Mouse (Mus musculus) MEL (cell line): ENCODE measurements around the gene Rtn4rl1. TPM values are rescaled to one million over a fixed set of nuclear protein-coding genes. Genes with fewer than 3 reads are reported as not detected.
A peak's percentile ranks its signal among the peaks of the same experiment; 100 is the strongest.

Experiments used
- DNase-seq: peaks from one replicate; pipeline ENCODE4 v3.0.0; 2011; ENCODE audit warnings: low read depth, low spot score
- H3K27ac ChIP-seq: 2 replicates; pipeline ENCODE4 v1.5.1; 2012; ENCODE audit warnings: low read depth, mild to moderate bottlenecking, control low read depth, low read length, moderate library complexity; ENCODE audit not compliant: control insufficient read depth
- H3K27me3 ChIP-seq, 2 experiments: fragments of 150-350 bp in 1 of 2; sonication (generic) in 1 of 2; 2 replicates each; pipeline ENCODE4 v1.6.1; 2012; ENCODE audit warnings: low read length in 2 of 2, mild to moderate bottlenecking in 2 of 2, improper control_type of control experiment in 1 of 2, moderate library complexity in 1 of 2; ENCODE audit not compliant: insufficient read depth in 2 of 2, control insufficient read depth in 1 of 2
- H3K36me3 ChIP-seq, 2 experiments: 2 replicates each; pipeline ENCODE4 v1.6.1; 2012 to 2014; ENCODE audit warnings: low read length in 2 of 2, improper control_type of control experiment in 1 of 2, inconsistent platforms in 1 of 2, mild to moderate bottlenecking in 1 of 2; ENCODE audit not compliant: insufficient read depth in 2 of 2, control insufficient read depth in 1 of 2
- H3K4me1 ChIP-seq, 2 experiments: fragments of 150-350 bp in 1 of 2; sonication (generic) in 1 of 2; 2 replicates each; pipeline ENCODE4 v1.6.1; 2012; ENCODE audit warnings: low read length in 2 of 2, improper control_type of control experiment in 1 of 2, mild to moderate bottlenecking in 1 of 2; ENCODE audit not compliant: insufficient read depth in 2 of 2, control insufficient read depth in 1 of 2
- H3K4me3 ChIP-seq, 2 experiments: fragments of 150-350 bp in 1 of 2; sonication (generic) in 1 of 2; 2 replicates each; pipeline ENCODE4 v1.5.1; 2012; ENCODE audit warnings: low read depth in 2 of 2, low read length in 2 of 2, mild to moderate bottlenecking in 2 of 2, moderate library complexity in 2 of 2, control low read depth in 1 of 2, improper control_type of control experiment in 1 of 2; ENCODE audit not compliant: control insufficient read depth in 1 of 2, insufficient read depth in 1 of 2
- H3K79me2 ChIP-seq: 2 replicates; pipeline ENCODE4 v1.6.1; 2012; ENCODE audit warnings: mild to moderate bottlenecking, low read length, moderate library complexity; ENCODE audit not compliant: control insufficient read depth, poor library complexity, insufficient read depth
- H3K9ac ChIP-seq: 2 replicates; pipeline ENCODE4 v1.6.1; 2012; ENCODE audit warnings: low read depth, mild to moderate bottlenecking, control low read depth, low read length, moderate library complexity; ENCODE audit not compliant: control insufficient read depth, poor library complexity, severe bottlenecking
- H3K9me3 ChIP-seq: fragments of 150-350 bp; sonication (generic); replicated peaks from 2 replicates; pipeline ENCODE4 v1.6.1; 2012; ENCODE audit warnings: mild to moderate bottlenecking, low read length, improper control_type of control experiment, moderate library complexity; ENCODE audit not compliant: insufficient read depth
- BHLHE40 ChIP-seq: IDR thresholded peaks from 2 replicates; pipeline ENCODE4 v1.6.1; 2012; ENCODE audit warnings: low read depth, mild to moderate bottlenecking, inconsistent platforms, low read length, improper control_type of control experiment, borderline replicate concordance
- CHD2 ChIP-seq: IDR thresholded peaks from 2 replicates; pipeline ENCODE4 v1.6.1; 2011; ENCODE audit warnings: low read length, improper control_type of control experiment
- CTCF ChIP-seq, 3 experiments: IDR thresholded peaks in 2 of 3; conservative IDR thresholded peaks in 1 of 3; 2 replicates each; pipeline ENCODE4 v1.5.1; 2011 to 2012; ENCODE audit warnings: low read length in 3 of 3, low read depth in 2 of 3, mild to moderate bottlenecking in 2 of 3, improper control_type of control experiment in 1 of 3, inconsistent platforms in 1 of 3, mixed read lengths in 1 of 3, moderate library complexity in 1 of 3; ENCODE audit not compliant: control insufficient read depth in 1 of 3, insufficient read depth in 1 of 3, poor library complexity in 1 of 3, severe bottlenecking in 1 of 3
- E2F4 ChIP-seq: IDR thresholded peaks from 2 replicates; pipeline ENCODE4 v1.6.1; 2011; ENCODE audit warnings: low read depth, low read length, improper control_type of control experiment, borderline replicate concordance
- ETS1 ChIP-seq: IDR thresholded peaks from 2 replicates; pipeline ENCODE4 v1.6.1; 2012; ENCODE audit warnings: low read depth, mild to moderate bottlenecking, inconsistent platforms, low read length, improper control_type of control experiment, moderate library complexity
- GABPA ChIP-seq: IDR thresholded peaks from 2 replicates; pipeline ENCODE4 v1.6.1; 2012; ENCODE audit warnings: low read depth, mild to moderate bottlenecking, inconsistent platforms, low read length, improper control_type of control experiment, moderate library complexity
- HCFC1 ChIP-seq: IDR thresholded peaks from 2 replicates; pipeline ENCODE4 v1.6.1; 2012; ENCODE audit warnings: low read depth, mild to moderate bottlenecking, inconsistent platforms, low read length, improper control_type of control experiment, moderate library complexity
- MAX ChIP-seq: IDR thresholded peaks from 2 replicates; pipeline ENCODE4 v1.6.1; 2011; ENCODE audit warnings: low read length, improper control_type of control experiment
- MXI1 ChIP-seq: IDR thresholded peaks from 2 replicates; pipeline ENCODE4 v1.6.1; 2011; ENCODE audit warnings: mild to moderate bottlenecking, low read depth, low read length, improper control_type of control experiment
- MYC ChIP-seq: IDR thresholded peaks from 2 replicates; pipeline ENCODE4 v1.6.1; 2011; ENCODE audit warnings: low read depth, mild to moderate bottlenecking, low read length, improper control_type of control experiment, moderate library complexity
- NELFE ChIP-seq: IDR thresholded peaks from 2 replicates; pipeline ENCODE4 v1.6.1; 2011; ENCODE audit warnings: low read depth, low read length, improper control_type of control experiment
- NRF1 ChIP-seq: IDR thresholded peaks from 2 replicates; pipeline ENCODE4 v1.6.1; 2014; ENCODE audit warnings: low read depth, mild to moderate bottlenecking, inconsistent platforms, low read length, improper control_type of control experiment, moderate library complexity; ENCODE audit not compliant: poor library complexity, insufficient read depth, severe bottlenecking
- POLR2A ChIP-seq, 2 experiments: IDR thresholded peaks; 2 replicates each; pipeline ENCODE4 v1.6.1; 2011 to 2012; ENCODE audit warnings: low read length in 2 of 2, mild to moderate bottlenecking in 2 of 2, control low read depth in 1 of 2, improper control_type of control experiment in 1 of 2, low read depth in 1 of 2, moderate library complexity in 1 of 2; ENCODE audit not compliant: control insufficient read depth in 1 of 2, insufficient read depth in 1 of 2, poor library complexity in 1 of 2
- POLR2AphosphoS5 ChIP-seq: IDR thresholded peaks from 2 replicates; pipeline ENCODE4 v1.6.1; 2012; ENCODE audit warnings: low read depth, borderline replicate concordance, mild to moderate bottlenecking, inconsistent platforms, low read length, moderate library complexity, mixed read lengths
- RAD21 ChIP-seq: IDR thresholded peaks from 2 replicates; pipeline ENCODE4 v1.6.1; 2011; ENCODE audit warnings: mild to moderate bottlenecking, low read depth, low read length, improper control_type of control experiment
- RCOR1 ChIP-seq: IDR thresholded peaks from 2 replicates; pipeline ENCODE4 v1.6.1; 2012; ENCODE audit warnings: low read depth, mild to moderate bottlenecking, inconsistent platforms, low read length, improper control_type of control experiment
- SIN3A ChIP-seq: IDR thresholded peaks from 2 replicates; pipeline ENCODE4 v1.6.1; 2012; ENCODE audit warnings: low read length, improper control_type of control experiment, inconsistent platforms
- TBP ChIP-seq: IDR thresholded peaks from 2 replicates; pipeline ENCODE4 v1.8.0; 2011; ENCODE audit warnings: low read depth, low read length, improper control_type of control experiment
- TCF12 ChIP-seq: IDR thresholded peaks from 2 replicates; pipeline ENCODE4 v1.6.1; 2014; ENCODE audit warnings: low read depth, mild to moderate bottlenecking, inconsistent platforms, low read length, improper control_type of control experiment, moderate library complexity
- USF1 ChIP-seq: IDR thresholded peaks from 2 replicates; pipeline ENCODE4 v1.6.1; 2014; ENCODE audit warnings: low read depth, mild to moderate bottlenecking, inconsistent platforms, low read length, improper control_type of control experiment, moderate library complexity
- ZKSCAN1 ChIP-seq: IDR thresholded peaks from 2 replicates; pipeline ENCODE4 v1.6.1; 2012; ENCODE audit warnings: low read depth, mild to moderate bottlenecking, inconsistent platforms, low read length, improper control_type of control experiment, moderate library complexity
- ZMIZ1 ChIP-seq: IDR thresholded peaks from 2 replicates; pipeline ENCODE4 v1.6.1; 2012; ENCODE audit warnings: low read depth, mild to moderate bottlenecking, inconsistent platforms, low read length, improper control_type of control experiment, moderate library complexity
- polyA plus RNA-seq, 2 experiments: library from polyadenylated mRNA; stranded (reverse) in 1 of 2; unstranded in 1 of 2; fragments of >175 nt in 1 of 2; fragments of >200 nt in 1 of 2; gene quantifications; 2 replicates each; pipeline versions ENCODE4 v1.2.1 to v1.2.4; 2012; ENCODE audit warnings: low replicate concordance in 2 of 2, low read depth in 1 of 2; ENCODE audit not compliant: insufficient read length in 2 of 2, insufficient read depth in 1 of 2, missing spikeins in 1 of 2
- total RNA-seq: library from RNA; depleted of rRNA; stranded (reverse); fragments of 300-350 nt; gene quantifications from 2 replicates; pipeline ENCODE4 v1.2.3, GENCODE M21; 2012

Rtn4rl1 gene
- total and polyA plus RNA-seq, 3 experiments = 0.35 to 2.6 TPM; not detected in 1

DNA sequence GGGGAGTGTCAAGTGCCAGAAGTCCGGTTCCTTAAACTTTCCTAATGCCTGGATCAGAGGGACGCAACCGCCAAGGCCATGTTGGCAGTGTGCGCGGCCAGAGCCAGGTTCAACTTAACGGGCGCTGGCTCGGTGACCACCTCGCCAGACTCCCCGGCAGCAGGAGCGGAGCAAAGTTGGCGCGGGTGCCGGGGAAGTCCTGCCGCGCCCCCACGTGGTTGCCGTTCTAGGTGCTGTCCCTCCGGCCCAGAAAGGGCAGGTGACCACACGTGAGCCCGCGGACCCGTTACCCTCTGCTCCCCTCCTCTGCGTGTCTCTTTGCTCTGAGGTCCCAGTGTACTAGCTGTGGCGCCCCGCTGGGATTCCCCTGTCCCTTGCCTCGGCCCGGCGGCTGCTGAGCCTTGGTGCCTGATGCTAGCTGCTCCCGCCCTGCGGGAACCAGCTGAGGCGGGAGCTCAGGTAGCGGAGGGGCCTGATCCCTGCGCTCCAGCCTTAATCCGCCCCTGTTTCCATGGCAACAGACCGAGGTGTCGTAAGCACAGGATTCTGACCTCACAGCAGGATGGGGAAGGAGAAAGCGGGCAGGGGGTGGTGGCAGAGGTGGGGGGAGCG, 1.4 kb downstream of the Rtn4rl1 start:
- Histone ChIP-seq H3K9me3 (no peaks in the 10 kb centered on the region), H3K27ac (no peak overlapping the region), H3K9ac (peak overlapping the region; percentile 69), H3K36me3 (peaks cover 0 to 3% of the 10 kb centered on the region in 2 experiments; a peak in 1 of 4 replicates), H3K27me3 (peaks cover 2 to 15% of the 10 kb centered on the region in 2 experiments; a peak in 2 of 4 replicates), H3K79me2 (peaks cover 3% of the 10 kb centered on the region), H3K4me3 (peak overlapping the region; percentile 68 to 80), H3K4me1 (peaks cover 2 to 14% of the 10 kb centered on the region in 2 experiments; a peak in 3 of 4 replicates)
- TF ChIP-seq ZMIZ1 (no peak), MYC (no peak), RAD21 (no peak; the same call in 1 of the 2 replicates), TCF12 (no peak), MXI1 (no peak), HCFC1 (no peak), ZKSCAN1 (no peak), BHLHE40 (no peak), USF1 (peak; percentile 37; the same call in 1 of the 2 replicates), SIN3A (no peak), TBP (no peak), POLR2A (IDR thresholded peaks at IDR 0.05; ENCODE audit: control insufficient read depth in 1 of 2, insufficient read depth in 1 of 2, low read depth in 1 of 2, low read length in 2 of 2, poor library complexity in 1 of 2) (no peak), MAX (0 out of 2 replicates have a peak, but pooled peaks have one; percentile 34), CTCF (IDR thresholded peaks at IDR 0.05 in 2 of 3, conservative IDR thresholded peaks at IDR 0.05 in 1 of 3; ENCODE audit: control insufficient read depth in 1 of 3, insufficient read depth in 1 of 3, low read depth in 2 of 3, low read length in 3 of 3, poor library complexity in 1 of 3, severe bottlenecking in 1 of 3) (peak in 2 of 3 experiments; percentile 26 to 48; a peak in 4 of 6 replicates), ETS1 (no peak), E2F4 (no peak), POLR2AphosphoS5 (no peak), RCOR1 (no peak), CHD2 (no peak), NRF1 (no peak), NELFE (no peak)
- peak; percentile 48 for DNase-seq

DNA sequence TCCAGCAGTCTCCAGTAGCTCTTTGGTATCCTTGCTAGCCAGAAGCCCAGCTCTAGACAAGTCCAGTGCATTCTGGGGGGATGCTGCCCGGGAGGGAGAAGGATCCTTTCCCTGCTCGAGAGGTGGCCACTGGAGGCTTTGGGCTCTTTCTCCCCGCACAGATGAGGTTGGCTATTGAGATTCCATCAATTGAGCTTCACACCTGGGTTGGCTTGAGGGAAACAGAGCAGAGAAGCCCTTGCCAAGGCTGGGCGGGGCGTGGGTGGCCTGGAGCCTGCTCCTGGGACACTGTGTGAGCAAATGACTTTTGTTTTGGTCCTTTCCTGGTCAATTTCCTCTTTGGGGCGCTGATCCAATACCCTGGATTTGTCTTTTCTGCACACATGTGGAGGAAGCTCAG, 2.5 kb downstream of the Rtn4rl1 start:
- no peak for TF ChIP-seq RCOR1
- TF ChIP-seq GABPA = no peak
- TF ChIP-seq ETS1 = no peak
- H3K27ac ChIP-seq = no peak overlapping the region
- H3K9me3 ChIP-seq = no peaks in the 10 kb centered on the region
- peaks cover 2 to 15% of the 10 kb centered on the region in 2 experiments; a peak in 2 of 4 replicates for H3K27me3 ChIP-seq
- H3K9ac ChIP-seq = no peak overlapping the region
- no peak overlapping the region for H3K4me3 ChIP-seq
- peaks cover 0 to 2% of the 10 kb centered on the region in 2 experiments; a peak in 1 of 4 replicates for H3K36me3 ChIP-seq
- no peak for DNase-seq
- H3K79me2 ChIP-seq = no peaks in the 10 kb centered on the region
- H3K4me1 ChIP-seq = peaks cover 2 to 15% of the 10 kb centered on the region in 2 experiments; a peak in 3 of 4 replicates
